Mouse (Mus musculus) forebrain, embryonic 13.5 days (tissue): ENCODE measurements at regions not wholly inside any gene's neighbourhood (a gene's known extent, or its start where the extent isn't known, plus 50 kb on each side); places are given as distances from the start of the nearest gene placed in this dataset.

ENCODE experiments used
- ATAC-seq: fragments of 200-750 bp; cut with Nextera tagmentation; 2 replicates; pipeline ENCODE4 v1.8.0; 2017
- H3K27ac ChIP-seq: fragments of 300-500 bp; sonication (generic); 2 replicates; pipeline ENCODE4 v1.5.1; 2015; ENCODE audit warnings: inconsistent platforms, mild to moderate bottlenecking, moderate library complexity
- H3K27me3 ChIP-seq: fragments of 300-500 bp; sonication (generic); 2 replicates; pipeline ENCODE4 v1.6.1; 2015; ENCODE audit warnings: mild to moderate bottlenecking, inconsistent platforms
- H3K36me3 ChIP-seq: fragments of 300-500 bp; sonication (generic); 2 replicates; pipeline ENCODE4 v1.6.1; 2015; ENCODE audit warnings: mild to moderate bottlenecking, inconsistent platforms; ENCODE audit not compliant: poor library complexity, severe bottlenecking
- H3K4me1 ChIP-seq: fragments of 300-500 bp; sonication (generic); 2 replicates; pipeline ENCODE4 v1.6.1; 2015; ENCODE audit warnings: inconsistent platforms
- H3K4me2 ChIP-seq: fragments of 300-500 bp; sonication (generic); 2 replicates; pipeline ENCODE4 v1.6.1; 2015; ENCODE audit warnings: inconsistent platforms, mild to moderate bottlenecking, moderate library complexity
- H3K4me3 ChIP-seq: fragments of 300-500 bp; sonication (generic); 2 replicates; pipeline ENCODE4 v1.5.1; 2015; ENCODE audit warnings: mild to moderate bottlenecking, inconsistent platforms
- H3K9ac ChIP-seq: fragments of 300-500 bp; sonication (generic); 2 replicates; pipeline ENCODE4 v1.6.1; 2015; ENCODE audit warnings: mild to moderate bottlenecking, inconsistent platforms
- H3K9me3 ChIP-seq: fragments of 300-500 bp; sonication (generic); replicated peaks from 2 replicates; pipeline ENCODE4 v1.6.1; 2016; ENCODE audit warnings: inconsistent platforms
- WGBS: fragments of 180-500 bp; shearing (Covaris S2); methylation state at CpG from one replicate; pipeline ENCODE4 v1.1.7; 2015; 5-methylcytosine and 5-hydroxymethylcytosine counted together

DNA sequence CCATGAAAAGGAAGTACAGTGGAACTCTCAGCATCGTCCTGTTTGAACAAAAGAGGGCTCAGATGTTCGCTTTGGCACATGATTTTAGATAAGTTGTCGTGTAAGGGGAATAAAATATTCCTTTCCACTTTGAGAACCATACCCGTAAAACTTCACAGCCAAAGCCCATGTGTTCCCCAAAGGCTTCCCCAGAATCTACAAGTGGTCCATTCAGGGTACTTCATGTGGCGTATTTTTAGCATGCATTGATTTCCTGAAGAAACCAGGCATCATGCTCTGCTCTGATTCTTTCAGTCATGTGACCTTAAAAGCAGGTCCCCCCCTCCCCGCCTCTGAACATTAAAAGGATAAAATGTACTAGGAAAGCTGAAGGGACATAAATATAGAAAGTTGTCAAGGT is 1112.9 kb downstream of the Synb start:
- Histone ChIP-seq H3K27ac (no peak overlapping the region), H3K9ac (no peak overlapping the region), H3K27me3 (no peaks in the 10 kb centered on the region), H3K4me2 (no peak overlapping the region), H3K4me1 (no peaks in the 10 kb centered on the region), H3K36me3 (no peaks in the 10 kb centered on the region), H3K4me3 (no peak overlapping the region), H3K9me3 (no peaks in the 10 kb centered on the region)
- ATAC-seq = no peak
- WGBS = 60% methylated on average over 6 of the region's 6 CpGs
